Mouse (Mus musculus): ENCODE measurements at regions not wholly inside any gene's neighbourhood (a gene's known extent, or its start where the extent isn't known, plus 50 kb on each side); places are given as distances from the start of the nearest gene placed in this dataset.

DNA sequence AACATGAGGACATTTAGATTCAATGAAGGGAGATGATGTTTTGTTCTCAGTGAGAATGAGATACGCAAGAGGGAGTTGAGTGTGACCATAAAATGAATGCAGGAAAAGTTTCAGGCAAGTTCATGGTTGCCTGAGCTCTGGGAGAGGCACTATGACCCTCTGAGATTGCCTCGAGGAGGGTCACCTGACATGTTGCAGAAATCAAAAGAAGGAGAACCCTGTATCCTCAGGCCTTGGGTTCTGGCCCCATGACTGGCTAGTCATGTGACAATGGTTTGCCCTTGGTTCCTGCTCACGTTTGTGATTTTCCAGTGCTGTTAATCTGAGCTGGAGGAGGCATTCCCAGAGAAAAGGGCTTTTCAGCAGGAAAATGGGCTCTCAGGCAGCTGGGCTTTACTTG, 98.9 kb downstream of the Mab21l3 start:
- DNase-seq (ENCODE audit: inconsistent ontology term) = no peak

DNA sequence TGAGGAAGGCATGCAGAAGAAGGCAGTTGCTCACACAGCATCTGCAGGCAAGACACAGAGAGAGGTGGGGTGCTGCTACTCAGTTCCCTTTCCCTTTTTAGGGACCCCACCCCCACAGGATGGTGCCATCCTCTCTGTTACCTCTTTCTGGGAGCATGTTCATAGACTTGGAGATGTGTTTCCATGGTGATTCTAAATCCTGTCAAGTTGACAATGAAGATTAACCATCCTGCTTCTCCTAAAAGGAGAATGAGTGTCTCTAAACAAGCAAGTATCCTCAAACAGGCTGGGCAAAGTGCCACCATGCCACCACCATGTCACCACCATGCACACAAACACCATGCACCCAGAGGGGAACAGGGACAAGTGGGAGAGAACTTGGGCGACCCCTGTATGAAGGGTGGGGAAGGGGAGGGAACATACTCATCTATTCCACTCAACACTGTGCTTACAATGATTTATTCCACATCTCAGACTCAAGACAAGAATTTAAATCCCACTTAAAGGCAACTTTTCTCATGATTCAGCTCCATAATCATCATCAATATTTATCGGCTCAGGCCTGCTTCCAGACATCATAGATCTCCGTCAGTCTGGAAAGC, 99.6 kb downstream of the Mab21l3 start:
- no peak for DNase-seq (ENCODE audit: inconsistent ontology term)

DNA sequence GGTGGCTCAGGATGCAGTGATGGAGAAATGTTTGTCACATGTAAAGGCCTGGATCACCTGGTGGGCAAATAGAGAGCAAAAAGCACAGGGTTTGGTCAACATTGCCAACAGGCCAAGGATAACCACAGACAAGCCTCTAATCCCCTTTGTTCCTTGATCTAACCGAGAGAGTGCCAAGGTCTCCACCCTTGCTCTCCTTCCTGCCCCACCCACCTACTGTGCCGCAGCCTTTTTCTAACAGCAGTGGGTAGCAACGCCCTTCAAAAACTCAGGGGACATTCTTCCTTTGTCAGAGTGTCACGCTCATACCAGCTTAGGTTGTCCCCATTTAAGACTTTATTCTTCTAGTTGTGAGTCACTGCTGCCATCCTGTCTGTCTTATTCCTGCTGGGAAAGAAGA, 100.6 kb downstream of the Mab21l3 start:
- DNase-seq (ENCODE audit: inconsistent ontology term) = no peak

DNA sequence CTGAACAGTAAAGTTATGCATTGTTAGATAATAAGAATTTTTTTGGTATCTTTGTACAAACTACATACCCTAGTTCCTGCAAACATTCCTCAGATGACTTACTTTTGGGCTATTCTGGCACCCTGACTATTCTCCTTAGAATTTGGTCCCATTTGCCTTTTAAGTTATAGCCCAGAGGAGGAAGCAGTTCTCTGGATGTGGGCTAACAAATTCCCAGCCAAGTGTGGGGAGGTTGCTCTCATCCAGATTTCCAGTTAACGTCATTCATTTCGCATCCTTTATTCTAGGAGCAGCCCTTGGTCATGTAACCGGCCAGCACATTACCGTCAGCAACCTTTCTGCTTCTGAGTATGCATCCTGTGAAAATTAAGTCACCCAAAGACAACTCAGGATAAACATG, 107.9 kb downstream of the Mab21l3 start:
- DNase-seq (ENCODE audit: inconsistent ontology term) = no peak

DNA sequence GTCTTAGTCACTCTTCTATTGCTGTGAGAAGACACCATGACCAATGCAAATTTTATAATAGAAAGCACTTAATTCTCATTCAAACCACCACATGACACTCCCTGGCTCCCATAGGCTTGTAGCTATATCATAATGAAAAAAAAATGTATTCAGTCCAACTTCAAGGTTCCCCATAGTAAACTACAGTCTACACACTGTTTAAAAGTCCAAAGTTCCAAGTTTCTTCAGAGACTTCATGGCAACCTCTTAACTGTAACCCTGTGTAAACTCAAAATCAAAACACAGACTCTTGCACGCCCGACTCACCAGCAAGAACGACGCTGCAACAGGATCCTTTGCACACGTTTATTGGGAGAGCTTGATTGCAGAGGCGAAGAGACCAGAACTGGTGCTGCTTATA, 111.6 kb downstream of the Mab21l3 start:
- DNase-seq (ENCODE audit: inconsistent ontology term) = no peak

DNA sequence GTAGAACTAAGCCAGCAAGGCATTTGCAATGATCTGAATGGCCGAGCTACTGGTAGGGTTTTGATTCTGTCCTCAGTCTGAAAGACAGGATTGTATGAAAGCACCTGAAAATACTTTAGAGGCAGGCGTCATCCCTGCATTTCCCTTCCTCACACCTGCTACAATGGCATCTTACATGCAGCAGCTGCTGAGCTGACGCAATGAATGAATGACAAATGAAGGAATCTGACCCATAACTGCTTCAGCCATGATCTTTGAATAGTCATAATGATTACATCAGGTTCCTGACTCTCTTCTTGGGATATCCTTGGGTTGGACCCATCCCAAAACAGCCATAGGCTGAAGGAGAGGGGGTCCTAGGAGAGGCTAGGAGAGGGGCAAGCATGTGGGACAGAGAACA, 119.7 kb downstream of the Mab21l3 start:
- DNase-seq (ENCODE audit: inconsistent ontology term) = no peak

DNA sequence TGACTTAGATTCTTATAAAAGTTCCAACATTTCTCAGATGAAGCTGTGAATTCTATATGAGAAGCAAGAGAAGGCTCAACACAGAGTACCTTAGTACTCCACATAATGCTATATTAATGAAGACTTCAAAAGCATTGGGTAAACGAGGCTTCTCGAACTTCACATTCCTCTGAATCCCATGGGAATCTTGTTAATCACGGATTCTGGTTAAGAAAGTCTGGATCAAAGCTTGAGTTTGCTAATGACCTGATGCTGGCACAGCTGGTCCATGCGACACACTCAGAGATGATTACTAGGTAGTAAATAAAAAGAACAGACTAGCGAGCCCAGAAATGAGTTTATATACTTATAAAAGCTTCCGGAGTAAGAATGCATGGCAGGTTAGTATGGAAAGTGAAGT, 118.4 kb upstream of the Atp1a1 start:
- no peak for DNase-seq (ENCODE audit: inconsistent ontology term)

DNA sequence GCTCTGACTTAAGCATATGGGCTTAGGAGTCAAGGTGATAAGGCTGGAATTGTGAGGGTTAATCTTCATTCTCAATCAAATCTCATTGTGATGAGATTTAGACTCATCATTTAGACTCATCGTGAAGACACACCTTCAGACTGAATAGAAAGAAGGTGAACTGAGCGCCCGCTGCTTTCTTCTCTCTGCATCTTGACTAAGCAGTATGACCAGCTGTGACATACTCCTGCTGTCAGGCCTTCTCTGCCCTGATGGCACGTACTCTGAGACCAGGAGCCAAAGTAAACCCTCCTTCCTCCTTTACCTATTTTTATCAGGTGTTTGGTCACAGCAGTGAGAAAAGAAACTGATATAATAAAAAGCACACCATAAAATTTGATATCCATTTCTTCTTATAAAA, 117.5 kb upstream of the Atp1a1 start:
- no peak for DNase-seq (ENCODE audit: inconsistent ontology term)

DNA sequence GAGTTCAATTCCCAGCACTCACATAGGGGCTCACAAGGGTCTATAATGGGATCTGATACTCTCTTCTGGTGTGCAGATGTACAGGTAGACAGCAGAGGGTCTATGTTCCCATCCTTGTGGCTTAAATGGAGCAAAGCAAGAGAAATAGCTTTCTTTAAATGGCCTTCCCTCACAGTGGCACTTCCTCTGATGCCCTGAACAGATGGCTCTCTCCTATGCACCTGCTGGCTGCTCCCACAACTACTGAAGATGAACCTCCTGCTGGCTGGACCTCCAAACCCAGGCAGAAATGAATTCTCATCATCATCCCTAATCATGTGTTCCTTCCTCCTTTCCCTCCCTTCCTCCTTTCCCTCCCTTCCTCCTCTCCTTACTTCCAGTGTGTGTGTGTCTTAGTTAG, 110.9 kb upstream of the Atp1a1 start:
- DNase-seq (ENCODE audit: inconsistent ontology term) = no peak

DNA sequence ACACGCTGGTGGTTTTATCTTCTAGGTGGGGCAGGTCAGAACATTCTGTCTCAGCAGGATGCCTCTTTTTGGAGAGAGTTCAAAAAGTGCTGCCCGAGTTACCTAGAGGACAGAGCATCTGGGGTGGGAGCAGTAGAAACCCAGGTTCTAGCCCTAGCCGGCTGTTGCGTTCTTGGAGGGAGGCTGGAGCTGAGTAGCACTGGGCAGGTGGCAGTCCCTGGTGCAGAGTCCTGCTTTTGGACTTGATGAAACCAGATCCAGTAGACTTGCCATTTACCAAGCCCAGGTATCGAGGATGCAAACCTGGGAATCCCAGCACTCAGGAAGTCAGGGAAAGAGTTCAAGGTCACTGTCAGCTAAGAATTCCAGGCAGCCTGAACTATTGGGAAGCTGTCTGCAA, 110.3 kb upstream of the Atp1a1 start:
- no peak for DNase-seq (ENCODE audit: inconsistent ontology term)

DNA sequence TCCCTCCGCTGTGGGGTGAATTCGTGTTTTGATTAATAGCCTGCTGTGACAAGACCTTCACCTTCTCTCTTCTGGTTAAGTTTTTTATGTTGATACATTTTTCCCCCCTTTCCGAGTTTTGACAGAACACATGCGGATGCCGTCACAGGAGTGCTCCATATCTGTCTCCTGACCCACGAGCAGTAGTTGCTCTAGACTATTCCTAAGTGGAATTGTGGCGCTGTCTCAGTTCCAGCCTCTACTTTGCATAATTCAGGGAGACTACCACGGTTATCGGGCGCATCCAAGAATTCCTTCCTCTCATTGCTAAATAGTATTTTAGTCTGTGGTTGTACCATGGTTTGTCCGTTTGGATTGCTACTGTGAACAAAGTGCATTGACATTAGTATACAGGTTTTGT, 109.2 kb upstream of the Atp1a1 start:
- no peak for DNase-seq (ENCODE audit: inconsistent ontology term)

DNA sequence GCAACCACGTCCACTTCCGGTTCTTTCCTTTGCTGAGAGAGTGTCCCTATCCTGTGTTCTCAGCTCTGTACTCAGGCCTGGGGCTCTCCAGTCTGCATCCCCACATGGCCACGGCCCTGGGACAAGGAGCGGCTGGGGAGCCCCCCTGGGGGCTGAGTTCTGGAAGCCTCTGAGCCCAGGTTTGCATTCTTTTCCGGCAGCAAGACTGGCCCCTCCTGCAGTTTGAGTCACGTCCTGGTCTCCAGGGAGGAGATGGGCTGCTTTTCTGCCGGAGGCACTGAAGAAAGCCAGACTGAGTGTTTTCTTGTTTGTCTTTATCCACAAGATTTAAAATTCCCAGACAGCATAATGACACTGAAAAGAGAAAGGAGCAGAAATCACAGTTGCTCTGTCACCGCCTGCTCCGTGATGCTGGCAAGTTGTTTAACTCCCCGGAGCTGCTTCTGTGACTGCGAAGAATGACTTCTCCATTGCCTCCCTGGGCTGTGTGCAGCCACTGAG, 108.7 kb upstream of the Atp1a1 start:
- peak; percentile 30 for DNase-seq (ENCODE audit: inconsistent ontology term)

DNA sequence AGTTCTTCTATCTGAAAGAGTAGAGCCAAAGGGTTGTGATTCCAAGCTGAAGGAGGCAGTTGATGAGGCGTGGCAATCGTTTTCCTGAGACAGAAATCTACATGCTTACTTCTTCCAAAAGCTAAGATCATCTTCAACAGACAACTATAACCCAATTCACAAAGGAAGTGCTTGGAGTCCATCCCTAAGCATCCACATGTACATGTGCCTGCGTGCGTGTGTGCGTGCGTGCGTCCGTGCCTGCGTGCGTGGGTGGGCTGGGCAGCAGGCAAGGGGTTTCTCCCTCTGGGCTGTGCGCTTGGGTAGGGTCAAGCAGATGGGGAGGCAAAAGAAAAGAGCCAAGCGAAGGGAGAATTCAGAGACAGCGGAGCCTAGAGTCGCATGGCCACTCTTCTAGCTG, 108.2 kb upstream of the Atp1a1 start:
- no peak for DNase-seq (ENCODE audit: inconsistent ontology term)

DNA sequence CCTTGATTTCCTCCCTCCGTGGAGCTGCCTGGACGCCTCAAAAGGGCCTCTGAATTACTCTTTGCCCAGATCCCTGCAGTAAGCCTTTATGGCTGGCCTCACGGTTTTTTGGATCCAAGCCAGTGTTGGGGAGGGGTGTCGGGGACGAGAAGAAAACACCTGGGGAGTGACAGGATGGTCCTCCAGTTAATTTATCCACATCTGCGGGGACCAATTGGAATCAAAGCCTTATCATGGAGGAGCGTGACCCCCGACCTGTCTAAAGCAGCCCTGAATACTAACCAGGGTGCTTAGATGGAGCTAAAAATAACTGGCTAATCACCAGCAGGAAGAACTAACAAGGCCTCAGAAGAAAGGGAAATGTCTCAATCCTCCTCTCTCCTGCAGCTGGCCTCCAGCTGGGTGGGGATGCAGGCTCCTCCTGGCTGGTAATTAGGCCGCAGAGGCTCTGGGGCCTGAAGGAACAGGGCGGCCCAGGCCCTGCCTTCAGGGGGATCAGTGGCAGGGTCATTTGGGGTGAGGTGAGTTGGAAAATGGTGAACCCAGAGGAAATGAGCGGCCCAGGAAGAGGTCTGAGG, 107.2 kb upstream of the Atp1a1 start:
- DNase-seq (ENCODE audit: inconsistent ontology term) = peak; percentile 20

DNA sequence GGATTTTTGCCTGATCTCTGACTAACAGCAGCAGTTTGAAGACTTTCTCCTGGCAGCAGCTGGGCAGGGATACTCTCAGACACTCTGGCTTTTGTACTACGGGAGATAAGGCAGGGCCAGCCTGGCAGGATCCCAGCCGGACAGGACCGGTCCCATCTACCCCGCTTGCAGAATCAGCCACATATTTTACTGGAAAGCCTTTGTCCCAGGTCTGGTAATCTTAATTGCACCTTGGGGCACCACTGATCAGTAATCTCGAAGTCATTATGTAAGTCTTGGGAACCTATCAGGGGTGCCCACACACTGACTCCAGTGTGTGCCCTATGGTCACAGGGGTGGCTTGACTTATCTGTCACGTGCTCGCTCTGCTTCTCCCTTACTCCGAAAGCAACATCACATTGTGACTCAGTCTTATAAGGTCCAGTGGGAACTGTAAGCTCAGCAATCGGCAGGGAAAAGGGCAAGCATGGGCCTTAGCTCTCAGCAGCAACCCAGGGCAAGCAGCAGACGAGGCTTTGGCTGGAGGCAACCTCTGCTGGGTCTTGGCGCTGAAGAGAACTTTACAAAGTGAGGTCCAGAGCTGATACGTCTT, 105.0 kb upstream of the Atp1a1 start:
- no peak for DNase-seq (ENCODE audit: inconsistent ontology term)

DNA sequence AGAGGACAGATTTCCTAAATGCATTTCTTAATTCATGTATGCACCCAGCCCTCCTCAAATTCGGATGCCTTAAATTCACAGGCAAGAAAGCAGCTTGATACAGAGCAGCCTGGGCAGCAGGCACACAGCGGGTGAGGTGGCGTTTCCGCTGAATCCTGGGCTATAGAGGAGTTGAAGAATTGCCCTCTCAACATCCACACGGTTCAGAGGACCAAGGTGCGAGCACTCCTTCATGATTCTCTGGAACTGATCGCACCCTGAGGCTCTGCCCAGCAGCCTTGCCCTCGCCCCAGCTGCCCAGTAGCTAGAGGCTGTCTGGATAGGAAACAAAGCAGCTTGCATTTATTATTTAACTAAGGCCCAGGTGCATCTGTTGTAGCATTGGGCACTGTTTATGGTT, 104.3 kb upstream of the Atp1a1 start:
- no peak for DNase-seq (ENCODE audit: inconsistent ontology term)

DNA sequence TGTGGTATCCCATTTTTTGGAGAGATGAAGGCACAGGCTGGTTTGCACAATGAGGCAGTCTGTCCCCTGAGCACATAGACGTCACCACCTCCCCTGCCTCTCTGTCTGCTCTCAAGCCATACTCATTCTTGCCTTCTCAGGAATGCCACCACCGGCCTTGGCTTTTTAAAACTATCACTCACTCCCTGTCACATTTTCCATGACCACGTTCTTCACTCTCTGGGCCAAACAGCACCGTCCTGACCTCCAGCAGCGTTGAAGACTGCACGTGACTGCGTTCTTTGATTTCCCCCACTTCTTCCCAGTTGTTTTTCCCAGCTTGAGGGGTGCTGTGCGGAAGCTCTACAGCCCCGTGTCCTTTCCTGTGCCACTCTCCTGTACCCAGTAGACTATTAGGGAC, 100.4 kb upstream of the Atp1a1 start:
- DNase-seq (ENCODE audit: inconsistent ontology term) = no peak

DNA sequence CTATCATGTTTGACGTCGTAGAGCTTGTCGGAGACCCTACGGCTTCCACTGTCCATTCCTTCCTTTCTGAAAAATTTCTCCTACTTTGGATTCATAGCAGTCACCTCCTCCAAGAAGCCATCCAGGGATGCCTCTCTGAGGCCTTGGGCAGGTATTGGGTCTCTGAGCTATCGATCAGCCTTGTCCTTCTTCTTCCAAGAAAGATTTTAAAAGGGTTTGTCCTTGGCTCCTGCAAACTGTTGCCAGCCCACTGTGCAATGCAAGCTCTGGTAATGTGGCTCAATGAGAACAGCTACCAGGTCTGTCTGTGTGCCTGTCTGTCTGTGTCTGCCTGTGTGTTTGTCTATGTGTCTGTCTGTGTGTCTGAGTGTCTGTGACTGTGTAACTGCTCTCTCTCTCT, 99.8 kb upstream of the Atp1a1 start:
- no peak for DNase-seq (ENCODE audit: inconsistent ontology term)

DNA sequence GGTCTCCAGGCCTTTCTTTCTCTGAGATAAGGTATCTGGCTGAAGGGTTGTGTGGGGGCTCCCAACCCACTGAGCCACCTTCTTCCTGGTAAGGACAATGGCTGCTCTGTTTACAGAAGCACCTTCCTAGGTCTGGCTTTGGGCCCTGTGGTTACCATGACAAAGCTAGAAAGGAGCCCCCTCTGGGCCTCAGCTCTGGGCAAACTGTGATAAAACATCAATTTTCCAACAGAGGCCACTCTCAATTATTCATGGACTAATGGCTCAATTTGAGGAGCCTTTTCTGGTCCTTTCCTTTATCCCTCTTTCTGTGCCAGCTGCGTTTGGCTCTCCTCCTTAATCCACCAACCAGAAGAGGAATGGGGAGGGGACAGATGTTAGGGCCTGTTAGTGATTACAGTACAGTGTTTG, 97.3 kb upstream of the Atp1a1 start:
- DNase-seq (ENCODE audit: inconsistent ontology term) = no peak

DNA sequence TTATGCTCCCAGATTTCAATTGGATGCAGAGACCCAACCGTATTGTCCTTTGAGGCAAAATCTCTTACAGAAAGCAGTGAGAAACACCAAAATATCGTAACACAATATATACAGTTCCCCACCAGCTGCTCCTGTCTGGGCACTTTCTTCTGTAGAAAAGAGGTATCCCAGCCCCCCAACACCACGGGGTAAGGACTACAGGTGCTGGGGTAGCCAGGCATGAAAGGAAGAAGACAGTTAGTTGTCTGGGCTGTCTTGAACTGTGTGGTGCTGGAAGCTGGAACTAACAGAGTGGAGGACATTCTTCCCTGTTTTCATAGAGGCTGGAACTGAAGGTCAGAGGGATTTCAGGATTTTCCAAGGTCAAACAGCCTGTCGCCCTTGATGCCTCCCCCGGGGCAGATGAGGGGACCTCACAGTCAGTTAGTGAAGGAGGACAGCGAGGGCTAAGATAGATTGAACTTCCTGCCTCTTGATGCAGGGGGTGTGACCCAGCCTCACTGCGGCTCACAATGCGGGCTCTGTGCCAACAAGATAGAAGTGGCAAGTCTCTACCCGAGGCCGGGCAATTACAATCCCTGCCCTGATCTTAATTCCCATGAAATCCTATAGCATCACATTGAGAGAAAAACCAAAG, 96.6 kb upstream of the Atp1a1 start:
- no peak for DNase-seq (ENCODE audit: inconsistent ontology term)

DNA sequence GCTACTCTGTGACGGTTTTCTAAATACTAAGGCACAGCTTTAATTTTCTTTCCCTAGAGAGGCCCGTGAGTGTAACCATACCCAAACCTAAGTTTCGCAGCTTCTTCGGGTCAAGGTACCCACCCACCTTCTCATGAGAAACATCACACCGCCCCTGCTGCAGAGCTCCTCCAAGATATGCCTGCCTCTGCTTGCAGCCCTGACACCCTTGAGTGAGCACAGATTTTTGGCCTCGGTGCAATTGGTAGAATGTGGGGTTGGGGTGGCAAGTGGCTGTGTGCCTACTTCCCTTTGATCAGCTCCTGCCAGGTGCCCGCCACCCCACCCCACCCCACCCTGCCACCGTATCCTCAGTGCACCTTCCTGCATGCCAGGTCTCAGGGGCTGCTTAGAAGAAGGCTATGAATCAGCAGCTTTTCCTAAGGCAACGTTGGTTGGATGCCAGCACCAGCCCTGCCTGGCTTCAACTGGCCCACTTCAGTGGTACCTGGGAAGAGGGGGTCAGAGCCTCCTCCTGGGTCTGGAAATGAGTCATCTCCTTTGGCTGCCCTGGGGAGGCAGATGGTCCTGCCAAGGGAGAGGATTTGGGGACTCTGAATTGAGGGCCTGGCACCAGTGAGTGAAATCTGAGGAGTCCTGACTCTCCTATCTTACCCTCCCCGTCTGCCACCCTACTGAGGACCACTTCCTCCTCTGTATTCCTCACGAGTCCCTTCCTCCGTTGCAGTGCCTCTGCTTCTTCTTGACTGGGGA, 95.6 kb upstream of the Atp1a1 start:
- peak; percentile 22 for DNase-seq (ENCODE audit: inconsistent ontology term)

DNA sequence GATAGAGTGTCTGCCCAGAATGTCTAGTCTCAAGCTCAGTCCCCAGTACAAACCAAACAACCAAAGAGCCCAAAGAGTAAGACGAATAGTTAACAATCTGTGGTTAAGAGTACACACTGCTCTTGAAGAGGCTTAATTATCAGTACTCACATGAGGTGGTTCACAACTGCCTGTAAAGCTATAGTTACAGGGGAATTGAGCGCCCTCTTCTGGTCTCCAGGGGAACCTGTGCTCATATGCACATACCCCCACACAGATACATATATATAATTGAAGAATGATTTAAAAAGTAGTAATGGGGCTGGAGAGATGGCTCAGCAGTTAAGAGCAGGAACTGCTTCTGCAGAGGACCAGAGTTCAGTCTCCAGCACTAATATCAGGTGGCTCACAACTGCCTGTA, 92.3 kb upstream of the Atp1a1 start:
- no peak for DNase-seq (ENCODE audit: inconsistent ontology term)

All from Muller cell, postnatal 12 days (primary cell).